Mouse (Mus musculus): ENCODE results near the gene Zbtb16.

DNA sequence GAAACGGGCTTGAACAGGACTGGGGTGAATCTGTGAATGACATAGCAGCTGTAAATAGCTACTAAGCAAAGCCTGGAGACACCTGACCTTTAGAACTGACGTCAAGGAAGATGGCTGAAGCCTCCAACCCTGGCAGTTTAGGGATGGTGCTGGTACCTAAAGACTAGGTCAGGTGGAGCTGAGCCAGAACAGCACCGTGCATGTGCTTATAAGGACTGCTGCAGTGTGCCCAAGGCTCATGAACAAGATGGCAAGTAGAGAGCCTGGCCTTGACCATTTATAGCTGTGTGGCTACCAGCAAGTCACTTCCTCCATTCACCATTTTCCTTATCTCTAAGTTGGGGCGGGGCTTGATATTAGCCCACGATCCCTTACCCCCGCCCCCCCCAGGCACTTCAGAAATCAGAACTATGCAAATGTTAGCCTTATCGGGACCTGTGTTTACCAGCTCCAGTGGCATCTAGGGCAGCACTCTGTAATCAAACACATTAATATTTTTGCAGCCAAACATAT is 9.6 kb downstream of the Zbtb16 start:
- TF ChIP-seq CTCF (conservative IDR thresholded peaks at IDR 0.05; ENCODE audit: low read length) = no peak
- no peak for TF ChIP-seq POU5F1 (IDR thresholded peaks at IDR 0.05; ENCODE audit: borderline replicate concordance, low read length)
- no peak for TF ChIP-seq NANOG (IDR thresholded peaks at IDR 0.05; ENCODE audit: borderline replicate concordance, low read length)
